In the genomic region with DNA sequence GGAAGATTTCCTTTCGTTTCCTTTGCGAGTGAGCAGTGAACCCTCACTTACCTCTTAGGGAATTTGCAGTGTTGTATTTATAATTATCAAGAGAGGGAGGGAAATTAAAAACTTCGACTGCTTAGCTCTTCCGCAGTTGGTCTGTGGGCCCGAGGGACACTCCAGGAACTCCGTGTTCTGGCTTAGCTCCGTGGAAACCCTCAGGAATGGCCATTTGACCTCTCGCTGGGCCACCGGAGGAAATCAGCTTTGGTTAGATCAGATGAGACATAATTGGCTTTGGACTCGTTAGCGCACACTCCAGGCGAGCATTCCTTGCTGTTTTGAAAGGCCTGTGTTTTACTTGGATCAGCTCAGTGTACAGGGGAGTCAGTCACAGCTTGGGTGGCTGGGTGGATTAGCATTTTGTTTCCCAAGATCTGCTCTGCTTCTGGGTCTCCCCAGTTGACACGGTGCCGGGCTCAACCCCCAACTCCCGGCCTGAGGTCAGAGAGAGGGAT, we compare ENCODE assay signal across 8 mouse cellular contexts.
DNase-seq lines count a peak whose midpoint lies in the region; TF ChIP-seq lines count a peak whose summit lies in the region.

No protein-coding gene starts in this region.

- no peak for TF ChIP-seq POLR2A in lung, adult 2 months (IDR thresholded peaks at IDR 0.05; ENCODE audit: borderline replicate concordance, extremely low read depth, low read depth, low read length)

- DNase-seq in frontal cortex, postnatal 36 days (ENCODE audit: low spot score in 2 of 2), result peak; percentile 19 to 29
- no peak for DNase-seq in frontal cortex, postnatal 10 days (ENCODE audit: low spot score in 2 of 2)
- DNase-seq in embryo, embryonic 10.5 days (ENCODE audit: low spot score), result peak; percentile 34
- DNase-seq in heart, adult 8-10 months (ENCODE audit: low spot score), result peak; percentile 57
- DNase-seq in kidney, adult 18-20 months, result peak; percentile 32
- peak; percentile 5 for DNase-seq in lung, adult 2 months
- DNase-seq in right cerebral cortex, postnatal 14 days, result peak; percentile 7
- DNase-seq in urinary bladder, adult 18-20 months (ENCODE audit: low spot score in 2 of 2), result no peak

- no peak for TF ChIP-seq CTCF in lung, adult 2 months (IDR thresholded peaks at IDR 0.05; ENCODE audit: insufficient read depth, low read length)

- H3K4me3 ChIP-seq in lung, adult 2 months (replicated peaks; ENCODE audit: extremely low read depth, low read depth, low read length), result no peak overlapping the region

- no peaks in the 10 kb centered on the region for H3K4me1 ChIP-seq in lung, adult 2 months (ENCODE audit: control insufficient read depth, insufficient read depth, low read length)

- WGBS in lung, adult 2 months, result 34% methylated on average over 15 of the region's 15 CpGs

Comparison
In these comparisons a context has a peak if more than half of its experiments do, and no peak if none do; other contexts are left out.
1. DNase-seq: peak in frontal cortex, postnatal 36 days (2 of 2), embryo, embryonic 10.5 days (single experiment), heart, adult 8-10 months (single experiment), kidney, adult 18-20 months (single experiment), lung, adult 2 months (single experiment) and right cerebral cortex, postnatal 14 days (single experiment); none in frontal cortex, postnatal 10 days (0 of 2) and urinary bladder, adult 18-20 months (0 of 2).